Mouse (Mus musculus): Measurements from ENCODE around the gene Ctsa.
"Not testable (repeated sequence)": the region's sequence is repeated elsewhere in the genome, so short reads cannot be mapped to it uniquely, and the experiment has no call there.

Gene Ctsa

GRCm38 (mm10) chr2:164845782-164846181, 13.1 kb downstream of the Ctsa start:
- DNase-seq (ENCODE audit: low spot score in 2 of 2), result no peak

- no peak for DNase-seq (ENCODE audit: low spot score in 2 of 2)
Observed at GRCm38 (mm10) chr2:164850061-164850460, 17.4 kb downstream of the Ctsa start.

- DNase-seq (ENCODE audit: low spot score in 2 of 2), result not testable (repeated sequence)
Observed at GRCm38 (mm10) chr2:164855572-164855971, 22.9 kb downstream of the Ctsa start.

- DNase-seq (ENCODE audit: low spot score in 2 of 2), result no peak
Observed at GRCm38 (mm10) chr2:164856309-164857100, 23.8 kb downstream of the Ctsa start.

- peak; percentile 62 to 74 for DNase-seq (ENCODE audit: low spot score in 2 of 2)
Observed at GRCm38 (mm10) chr2:164857101-164857821, 24.6 kb downstream of the Ctsa start, which contains the start of gene Pltp. TSS of gene Pltp (minus strand) at chr2:164857711.

GRCm38 (mm10) chr2:164857842-164858553, 25.3 kb downstream of the Ctsa start:
- no peak for DNase-seq (ENCODE audit: low spot score in 2 of 2)

- DNase-seq (ENCODE audit: low spot score in 2 of 2), result no peak
Observed at GRCm38 (mm10) chr2:164859155-164859554, 26.5 kb downstream of the Ctsa start.

GRCm38 (mm10) chr2:164859640-164860432, 27.2 kb downstream of the Ctsa start:
- peak in 1 of 2 experiments; percentile 31 for DNase-seq (ENCODE audit: low spot score in 2 of 2)

GRCm38 (mm10) chr2:164861094-164861493, 28.4 kb downstream of the Ctsa start:
- no peak for DNase-seq (ENCODE audit: low spot score in 2 of 2)

GRCm38 (mm10) chr2:164862179-164862861, 29.6 kb downstream of the Ctsa start:
- peak in 1 of 2 experiments; percentile 56 for DNase-seq (ENCODE audit: low spot score in 2 of 2)

- DNase-seq (ENCODE audit: low spot score in 2 of 2), result not testable (repeated sequence)
Observed at GRCm38 (mm10) chr2:164863411-164863810, 30.7 kb downstream of the Ctsa start.

GRCm38 (mm10) chr2:164864593-164864992, 31.9 kb downstream of the Ctsa start:
- DNase-seq (ENCODE audit: low spot score in 2 of 2), result no peak

GRCm38 (mm10) chr2:164866741-164867551, 34.3 kb downstream of the Ctsa start:
- DNase-seq (ENCODE audit: low spot score in 2 of 2), result peak; percentile 50 to 75

GRCm38 (mm10) chr2:164867566-164867965, 34.9 kb downstream of the Ctsa start:
- DNase-seq (ENCODE audit: low spot score in 2 of 2), result no peak

GRCm38 (mm10) chr2:164868491-164868890, 35.8 kb downstream of the Ctsa start:
- DNase-seq (ENCODE audit: low spot score in 2 of 2), result no peak

GRCm38 (mm10) chr2:164871602-164872303, 39.1 kb downstream of the Ctsa start:
- no peak for DNase-seq (ENCODE audit: low spot score in 2 of 2)

GRCm38 (mm10) chr2:164873621-164874020, 40.9 kb downstream of the Ctsa start:
- DNase-seq (ENCODE audit: low spot score in 2 of 2), result no peak

- DNase-seq (ENCODE audit: low spot score in 2 of 2), result peak in 1 of 2 experiments; percentile 35
Observed at GRCm38 (mm10) chr2:164874239-164874769, 41.6 kb downstream of the Ctsa start.

GRCm38 (mm10) chr2:164875648-164876047, 43.0 kb downstream of the Ctsa start:
- DNase-seq (ENCODE audit: low spot score in 2 of 2), result not testable (repeated sequence)
